Mouse (Mus musculus): ENCODE data around the gene Lpar3. TPM values are rescaled to one million over a fixed set of nuclear protein-coding genes. Genes with fewer than 3 reads are reported as not detected.
A peak's percentile ranks its signal among the peaks of the same experiment; 100 is the strongest.

The Lpar3 gene
- polyA plus RNA-seq, 1 experiment from 2014 or later: 0.83 TPM

DNA sequence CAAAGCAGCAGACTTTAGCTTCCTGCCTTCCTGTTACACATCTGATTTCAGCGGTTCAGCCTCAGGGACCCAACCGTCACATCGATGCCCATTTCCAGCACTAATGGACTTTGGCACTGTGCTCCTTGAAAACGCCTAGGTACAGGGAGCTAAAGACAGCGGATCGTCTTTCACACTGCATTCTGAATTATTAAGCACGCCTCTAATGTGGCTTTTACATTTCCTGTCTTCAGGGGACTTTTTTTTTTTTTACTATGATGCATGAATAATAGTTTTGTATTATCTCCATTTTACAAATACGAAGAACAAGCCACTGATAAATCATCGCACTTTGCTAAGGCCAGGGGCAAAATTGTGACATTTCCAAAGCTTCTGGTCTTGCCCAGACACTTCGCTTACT, 34.7 kb upstream of the Lpar3 start:
- Histone ChIP-seq H3K4me2 (replicated peaks; ENCODE audit: low read depth, low read length) (no peak overlapping the region), H3K4me3 (ENCODE audit: low read length) (no peak overlapping the region), H3K4me1 (ENCODE audit: control insufficient read depth, insufficient read depth, low read length) (no peaks in the 10 kb centered on the region), H3K27ac (ENCODE audit: low read depth, low read length) (no peak overlapping the region), H3K36me3 (ENCODE audit: control insufficient read depth, insufficient read depth, low read length) (no peaks in the 10 kb centered on the region), H3K9me3 (ENCODE audit: control insufficient read depth, low read length) (no peaks in the 10 kb centered on the region), H3K9ac (ENCODE audit: low read depth, low read length) (no peak overlapping the region), H3K27me3 (ENCODE audit: control insufficient read depth, insufficient read depth, low read length) (no peaks in the 10 kb centered on the region)
- no peak for ATAC-seq (ENCODE audit: low FRiP score, low TSS enrichment)
- WGBS: 76% methylated on average over 10 of the region's 10 CpGs

DNA sequence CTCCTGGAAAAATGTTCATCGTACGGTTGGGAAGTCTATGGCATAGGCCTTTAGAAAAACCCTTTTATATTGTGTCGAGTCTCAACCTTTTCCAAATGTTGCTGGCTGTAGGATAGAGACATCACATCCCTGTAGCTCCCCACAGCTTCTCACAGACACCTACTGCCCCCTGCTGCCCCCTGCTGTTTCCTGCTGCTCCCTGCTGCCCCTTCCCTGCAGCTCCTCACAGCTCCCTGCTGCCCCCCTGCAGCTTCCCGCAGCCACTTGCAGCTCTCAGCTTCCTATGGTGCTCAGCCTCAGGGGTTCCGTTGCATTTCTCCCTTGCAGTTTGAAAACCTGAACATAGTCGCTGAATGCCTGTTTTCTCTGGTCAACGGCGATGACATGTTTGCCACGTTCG, 30.8 kb upstream of the Lpar3 start:
- H3K4me1 ChIP-seq (ENCODE audit: control insufficient read depth, insufficient read depth, low read length): no peaks in the 10 kb centered on the region
- 76% methylated on average over 10 of the region's 10 CpGs for WGBS
- H3K4me3 ChIP-seq (ENCODE audit: low read length): no peak overlapping the region
- no peaks in the 10 kb centered on the region for H3K27me3 ChIP-seq (ENCODE audit: control insufficient read depth, insufficient read depth, low read length)
- no peaks in the 10 kb centered on the region for H3K36me3 ChIP-seq (ENCODE audit: control insufficient read depth, insufficient read depth, low read length)
- H3K27ac ChIP-seq (ENCODE audit: low read depth, low read length): no peak overlapping the region
- no peak overlapping the region for H3K4me2 ChIP-seq (replicated peaks; ENCODE audit: low read depth, low read length)
- no peaks in the 10 kb centered on the region for H3K9me3 ChIP-seq (ENCODE audit: control insufficient read depth, low read length)
- ATAC-seq (ENCODE audit: low FRiP score, low TSS enrichment): no peak
- H3K9ac ChIP-seq (ENCODE audit: low read depth, low read length): no peak overlapping the region

DNA sequence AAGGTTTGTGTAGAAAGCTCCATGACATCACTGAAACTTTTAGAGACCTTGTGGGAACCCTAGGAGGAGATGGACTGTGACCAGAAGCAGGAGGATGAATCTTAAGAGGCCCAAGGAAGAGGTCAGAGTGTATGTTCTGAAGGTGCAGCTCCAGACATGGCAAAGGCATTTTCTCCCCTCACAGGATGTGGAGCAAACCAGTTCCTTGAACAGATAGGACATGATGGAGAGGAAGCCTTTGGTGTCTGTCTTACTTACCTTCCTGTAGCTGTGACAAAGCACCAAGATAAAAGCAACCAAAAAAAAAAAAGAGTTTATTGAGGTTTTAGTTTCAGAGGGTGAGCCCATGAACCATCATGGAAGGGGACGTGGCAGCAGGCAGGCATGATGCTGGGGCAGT, 28.3 kb upstream of the Lpar3 start:
- WGBS: 84% methylated on average over 1 of the region's 1 CpGs
- Histone ChIP-seq H3K27ac (ENCODE audit: low read depth, low read length) (no peak overlapping the region), H3K4me3 (ENCODE audit: low read length) (no peak overlapping the region), H3K9ac (ENCODE audit: low read depth, low read length) (no peak overlapping the region), H3K36me3 (ENCODE audit: control insufficient read depth, insufficient read depth, low read length) (no peaks in the 10 kb centered on the region), H3K4me2 (replicated peaks; ENCODE audit: low read depth, low read length) (no peak overlapping the region), H3K4me1 (ENCODE audit: control insufficient read depth, insufficient read depth, low read length) (no peaks in the 10 kb centered on the region), H3K27me3 (ENCODE audit: control insufficient read depth, insufficient read depth, low read length) (no peaks in the 10 kb centered on the region), H3K9me3 (ENCODE audit: control insufficient read depth, low read length) (no peaks in the 10 kb centered on the region)
- no peak for ATAC-seq (ENCODE audit: low FRiP score, low TSS enrichment)

DNA sequence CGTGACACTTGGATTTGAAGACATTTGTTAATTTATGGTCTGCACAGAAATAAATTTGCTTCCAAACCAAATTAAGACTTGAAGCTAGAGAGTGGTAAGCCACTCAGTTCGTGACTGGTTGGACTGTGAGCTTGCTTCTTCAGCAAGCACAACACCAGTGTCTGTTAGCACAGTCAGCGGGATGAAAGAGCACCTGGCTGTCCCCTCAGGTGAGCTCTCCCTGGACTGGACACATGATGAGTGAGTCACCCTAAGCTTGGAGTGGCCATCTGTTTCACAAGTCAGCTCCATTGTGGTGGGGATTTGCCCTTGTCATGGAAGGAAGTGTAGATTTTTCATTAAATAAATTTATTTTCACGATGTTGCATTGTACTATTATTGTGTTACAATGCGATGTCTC, 25.6 kb upstream of the Lpar3 start:
- ATAC-seq (ENCODE audit: low FRiP score, low TSS enrichment): no peak
- no peaks in the 10 kb centered on the region for H3K36me3 ChIP-seq (ENCODE audit: control insufficient read depth, insufficient read depth, low read length)
- 79% methylated on average over 5 of the region's 5 CpGs for WGBS
- H3K4me3 ChIP-seq (ENCODE audit: low read length): no peak overlapping the region
- no peak overlapping the region for H3K9ac ChIP-seq (ENCODE audit: low read depth, low read length)
- no peak overlapping the region for H3K4me2 ChIP-seq (replicated peaks; ENCODE audit: low read depth, low read length)
- no peaks in the 10 kb centered on the region for H3K27me3 ChIP-seq (ENCODE audit: control insufficient read depth, insufficient read depth, low read length)
- H3K4me1 ChIP-seq (ENCODE audit: control insufficient read depth, insufficient read depth, low read length): 0 out of 2 replicates have a peak, but pooled peaks cover 4% of the 10 kb centered on the region
- H3K9me3 ChIP-seq (ENCODE audit: control insufficient read depth, low read length): no peaks in the 10 kb centered on the region
- no peak overlapping the region for H3K27ac ChIP-seq (ENCODE audit: low read depth, low read length)

DNA sequence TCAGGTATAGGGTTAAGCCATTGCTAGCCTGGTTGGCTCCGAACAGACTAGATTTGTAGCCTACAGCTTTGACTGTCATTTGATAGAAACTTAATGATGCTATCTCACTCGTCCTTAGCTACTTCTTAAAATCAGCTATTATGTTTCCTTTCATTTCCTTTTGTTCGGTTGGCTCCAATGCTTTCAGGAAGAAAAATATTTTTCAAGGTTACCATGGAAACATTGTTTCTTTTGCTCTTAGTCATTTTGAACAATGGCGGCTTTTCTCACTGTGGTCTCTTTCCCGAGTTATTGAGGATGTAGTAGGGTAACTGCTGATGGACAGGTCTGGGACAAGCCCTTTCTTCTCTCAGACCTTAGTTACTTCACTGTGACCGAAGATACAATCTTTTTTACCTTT, 24.5 kb upstream of the Lpar3 start:
- Histone ChIP-seq H3K4me1 (ENCODE audit: control insufficient read depth, insufficient read depth, low read length) (0 out of 2 replicates have a peak, but pooled peaks cover 4% of the 10 kb centered on the region), H3K4me2 (replicated peaks; ENCODE audit: low read depth, low read length) (no peak overlapping the region), H3K36me3 (ENCODE audit: control insufficient read depth, insufficient read depth, low read length) (no peaks in the 10 kb centered on the region), H3K27ac (ENCODE audit: low read depth, low read length) (no peak overlapping the region), H3K9ac (ENCODE audit: low read depth, low read length) (no peak overlapping the region), H3K27me3 (ENCODE audit: control insufficient read depth, insufficient read depth, low read length) (no peaks in the 10 kb centered on the region), H3K4me3 (ENCODE audit: low read length) (no peak overlapping the region), H3K9me3 (ENCODE audit: control insufficient read depth, low read length) (no peaks in the 10 kb centered on the region)
- 41% methylated on average over 6 of the region's 6 CpGs for WGBS
- no peak for ATAC-seq (ENCODE audit: low FRiP score, low TSS enrichment)

DNA sequence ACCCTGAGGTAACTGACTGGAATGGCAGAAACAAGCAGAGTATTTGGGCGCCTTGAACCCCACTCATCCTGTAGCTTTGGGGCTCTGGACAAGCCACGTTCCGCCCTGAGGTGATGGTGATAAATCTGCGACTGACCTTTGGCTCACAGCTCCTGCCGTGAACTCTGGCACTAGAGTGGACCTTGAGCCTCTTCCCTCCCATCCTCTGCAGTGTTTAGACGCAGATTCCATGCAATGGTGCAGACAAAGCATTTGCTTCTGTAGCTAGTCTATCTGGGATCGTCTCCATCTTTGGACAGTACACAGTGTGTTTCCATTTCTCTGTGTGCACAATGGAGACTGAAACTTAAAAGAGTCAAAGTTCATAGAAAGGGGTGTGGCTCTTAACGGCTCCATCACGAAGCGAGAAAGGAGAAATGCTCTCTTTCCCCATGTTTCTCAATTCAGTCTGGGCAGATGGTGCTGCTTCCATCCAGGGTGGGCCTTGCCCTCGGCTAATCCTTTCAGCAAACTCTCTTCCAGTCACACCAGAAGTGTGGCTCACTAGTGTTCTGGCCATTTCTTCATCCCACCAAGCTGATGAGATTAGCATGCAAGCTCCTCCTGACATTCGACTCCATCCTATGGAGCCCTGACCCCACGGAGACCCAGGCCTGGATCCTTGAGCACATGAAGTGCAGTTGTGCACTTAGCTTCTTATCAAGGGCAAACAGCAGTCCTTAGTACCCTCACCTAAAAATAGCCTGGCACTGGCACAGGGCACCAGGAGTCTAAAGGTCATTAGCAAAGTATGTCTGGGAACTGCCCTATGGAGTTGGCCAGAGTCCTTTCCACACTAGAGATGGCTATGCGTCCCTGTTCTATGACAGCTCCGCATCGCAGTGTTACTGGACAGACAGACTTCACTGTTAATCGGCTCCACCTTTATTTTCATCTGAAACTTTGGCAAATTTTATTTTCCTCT, 23.7 kb upstream of the Lpar3 start:
- no peak for ATAC-seq (ENCODE audit: low FRiP score, low TSS enrichment)

DNA sequence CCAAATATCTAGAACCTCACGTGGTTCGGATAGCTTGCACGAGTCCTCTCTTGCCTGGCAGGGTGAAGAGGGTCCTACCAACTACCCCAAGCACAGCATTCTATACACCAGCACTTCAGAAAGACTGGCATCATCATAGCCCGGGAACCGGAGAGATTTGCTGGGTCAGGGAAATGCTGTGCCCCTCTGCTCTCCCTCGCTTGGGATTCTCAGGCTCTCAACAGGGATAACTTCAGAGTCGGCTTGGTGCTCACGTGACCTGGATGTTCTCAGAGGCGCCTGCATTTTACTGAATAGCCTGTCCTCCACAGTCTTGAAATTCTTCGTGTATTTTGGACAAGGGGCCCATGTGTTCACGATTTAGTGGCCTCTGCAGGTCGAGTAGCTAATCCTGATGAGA, 23.0 kb upstream of the Lpar3 start:
- H3K27me3 ChIP-seq (ENCODE audit: control insufficient read depth, insufficient read depth, low read length): no peaks in the 10 kb centered on the region
- no peaks in the 10 kb centered on the region for H3K9me3 ChIP-seq (ENCODE audit: control insufficient read depth, low read length)
- 0 out of 2 replicates have a peak, but pooled peaks cover 4% of the 10 kb centered on the region for H3K4me1 ChIP-seq (ENCODE audit: control insufficient read depth, insufficient read depth, low read length)
- no peak for ATAC-seq (ENCODE audit: low FRiP score, low TSS enrichment)
- no peaks in the 10 kb centered on the region for H3K36me3 ChIP-seq (ENCODE audit: control insufficient read depth, insufficient read depth, low read length)
- no peak overlapping the region for H3K27ac ChIP-seq (ENCODE audit: low read depth, low read length)
- H3K4me3 ChIP-seq (ENCODE audit: low read length): no peak overlapping the region
- H3K9ac ChIP-seq (ENCODE audit: low read depth, low read length): no peak overlapping the region
- no peak overlapping the region for H3K4me2 ChIP-seq (replicated peaks; ENCODE audit: low read depth, low read length)
- WGBS: 88% methylated on average over 12 of the region's 12 CpGs

More for the DNA sequence above, 23.7 kb upstream of the Lpar3 start:
- WGBS: 67% methylated on average over 17 of the region's 17 CpGs
- H3K4me2 ChIP-seq (replicated peaks; ENCODE audit: low read depth, low read length): no peak overlapping the region
- H3K4me3 ChIP-seq (ENCODE audit: low read length): no peak overlapping the region
- no peaks in the 10 kb centered on the region for H3K36me3 ChIP-seq (ENCODE audit: control insufficient read depth, insufficient read depth, low read length)
- no peak overlapping the region for H3K9ac ChIP-seq (ENCODE audit: low read depth, low read length)
- 0 out of 2 replicates have a peak, but pooled peaks cover 4% of the 10 kb centered on the region for H3K4me1 ChIP-seq (ENCODE audit: control insufficient read depth, insufficient read depth, low read length)
- no peaks in the 10 kb centered on the region for H3K27me3 ChIP-seq (ENCODE audit: control insufficient read depth, insufficient read depth, low read length)
- no peaks in the 10 kb centered on the region for H3K9me3 ChIP-seq (ENCODE audit: control insufficient read depth, low read length)
- no peak overlapping the region for H3K27ac ChIP-seq (ENCODE audit: low read depth, low read length)

DNA sequence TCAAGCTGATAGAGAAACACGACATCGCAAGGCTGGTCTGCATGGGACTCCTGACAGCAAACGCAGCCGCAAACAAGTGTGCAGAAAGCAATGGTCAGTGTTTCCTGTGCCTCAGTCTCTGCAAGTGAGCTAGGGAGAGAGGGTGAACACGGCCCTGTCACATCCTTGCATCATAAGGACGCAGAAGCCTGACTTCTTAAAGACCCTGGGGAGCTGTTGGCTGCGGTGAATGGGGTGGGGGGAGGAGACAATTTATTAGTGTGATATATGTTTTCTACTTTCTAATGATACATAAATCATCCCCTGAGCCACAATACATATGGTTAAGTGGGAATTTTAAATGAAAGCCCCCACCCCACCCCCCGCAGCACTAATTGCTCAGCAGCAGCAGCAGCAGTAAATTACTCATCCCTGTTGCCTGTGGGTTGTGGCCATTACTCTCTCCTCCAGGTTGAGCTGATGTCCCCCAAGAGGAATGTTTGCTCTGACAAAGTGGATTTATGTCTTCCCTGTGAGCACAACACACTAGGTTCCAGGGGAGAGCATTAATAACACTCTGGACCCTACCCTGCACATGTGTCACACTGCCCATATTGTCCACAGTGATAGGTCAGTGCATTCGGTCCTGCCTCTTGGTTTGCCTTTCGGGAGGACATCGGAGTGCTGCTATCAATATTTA, 21.8 kb upstream of the Lpar3 start:
- H3K36me3 ChIP-seq (ENCODE audit: control insufficient read depth, insufficient read depth, low read length): no peaks in the 10 kb centered on the region
- H3K4me2 ChIP-seq (replicated peaks; ENCODE audit: low read depth, low read length): no peak overlapping the region
- H3K4me1 ChIP-seq (ENCODE audit: control insufficient read depth, insufficient read depth, low read length): 0 out of 2 replicates have a peak, but pooled peaks cover 4% of the 10 kb centered on the region
- ATAC-seq (ENCODE audit: low FRiP score, low TSS enrichment): peak; percentile 80; the same call in 1 of the 2 replicates
- no peaks in the 10 kb centered on the region for H3K27me3 ChIP-seq (ENCODE audit: control insufficient read depth, insufficient read depth, low read length)
- no peak overlapping the region for H3K27ac ChIP-seq (ENCODE audit: low read depth, low read length)
- H3K9ac ChIP-seq (ENCODE audit: low read depth, low read length): no peak overlapping the region
- 39% methylated on average over 11 of the region's 11 CpGs for WGBS
- no peak overlapping the region for H3K4me3 ChIP-seq (ENCODE audit: low read length)
- no peaks in the 10 kb centered on the region for H3K9me3 ChIP-seq (ENCODE audit: control insufficient read depth, low read length)

DNA sequence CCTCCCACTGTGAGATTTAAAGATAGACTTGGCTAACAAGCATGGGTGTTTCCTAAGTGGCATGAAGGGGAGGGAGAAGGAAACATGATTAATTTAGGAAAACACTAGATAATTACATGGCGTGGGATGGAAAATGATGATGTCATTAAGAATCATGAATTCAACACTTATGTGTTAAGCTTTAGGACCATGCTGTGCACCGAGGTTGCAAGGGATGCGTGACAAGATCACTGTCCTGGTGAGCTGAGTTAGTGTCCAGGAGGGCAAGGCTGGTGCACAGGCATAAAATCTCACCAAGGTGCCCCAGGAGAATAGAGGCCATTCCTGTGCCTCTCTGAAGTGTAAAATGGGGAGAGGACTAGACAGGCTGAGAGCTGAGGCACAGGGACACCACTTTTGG, 21.3 kb upstream of the Lpar3 start:
- no peak overlapping the region for H3K27ac ChIP-seq (ENCODE audit: low read depth, low read length)
- no peaks in the 10 kb centered on the region for H3K27me3 ChIP-seq (ENCODE audit: control insufficient read depth, insufficient read depth, low read length)
- ATAC-seq (ENCODE audit: low FRiP score, low TSS enrichment): no peak
- H3K4me1 ChIP-seq (ENCODE audit: control insufficient read depth, insufficient read depth, low read length): 0 out of 2 replicates have a peak, but pooled peaks cover 4% of the 10 kb centered on the region
- 50% methylated on average over 3 of the region's 3 CpGs for WGBS
- H3K9ac ChIP-seq (ENCODE audit: low read depth, low read length): no peak overlapping the region
- no peak overlapping the region for H3K4me3 ChIP-seq (ENCODE audit: low read length)
- no peak overlapping the region for H3K4me2 ChIP-seq (replicated peaks; ENCODE audit: low read depth, low read length)
- no peaks in the 10 kb centered on the region for H3K36me3 ChIP-seq (ENCODE audit: control insufficient read depth, insufficient read depth, low read length)
- H3K9me3 ChIP-seq (ENCODE audit: control insufficient read depth, low read length): no peaks in the 10 kb centered on the region

All from kidney, embryonic 14.5 days (tissue).